Mouse (Mus musculus) intestine, embryonic 14.5 days (tissue): Measurements from ENCODE around the gene Cdc42ep4. TPM values are rescaled to one million over a fixed set of nuclear protein-coding genes. Genes with fewer than 3 reads are reported as not detected.

Experiments
- ATAC-seq: fragments of 200-750 bp; cut with Nextera tagmentation; replicated peaks from 2 replicates; pipeline ENCODE4 v1.8.0; 2017; ENCODE audit warnings: low read depth, moderate number of reproducible peaks, moderate TSS enrichment, moderate library complexity; ENCODE audit not compliant: low FRiP score, low TSS enrichment
- DNase-seq: peaks from one replicate; pipeline ENCODE4 v3.0.0-alpha.2; 2018; ENCODE audit warnings: low spot score
- H3K27ac ChIP-seq: fragments of 300-500 bp; sonication (generic); 2 replicates; pipeline ENCODE4 v1.5.1; 2014; ENCODE audit warnings: low read depth, mild to moderate bottlenecking, control low read depth
- H3K27me3 ChIP-seq: fragments of 300-500 bp; sonication (generic); replicated peaks from 2 replicates; pipeline ENCODE4 v1.6.1; 2014; ENCODE audit warnings: low read length, control low read depth; ENCODE audit not compliant: control insufficient read depth, insufficient read depth
- H3K36me3 ChIP-seq: fragments of 300-500 bp; sonication (generic); 2 replicates; pipeline ENCODE4 v1.6.1; 2014; ENCODE audit warnings: low read length, control low read depth; ENCODE audit not compliant: control insufficient read depth, insufficient read depth
- H3K4me1 ChIP-seq: fragments of 300-500 bp; sonication (generic); replicated peaks from 2 replicates; pipeline ENCODE4 v1.6.1; 2014; ENCODE audit warnings: low read length, control low read depth, mixed read lengths; ENCODE audit not compliant: control insufficient read depth, insufficient read depth
- H3K4me2 ChIP-seq: fragments of 300-500 bp; sonication (generic); 2 replicates; pipeline ENCODE4 v1.6.1; 2014; ENCODE audit warnings: low read length
- H3K4me3 ChIP-seq: fragments of 300-500 bp; sonication (generic); 2 replicates; pipeline ENCODE4 v1.5.1; 2014; ENCODE audit warnings: low read depth, low read length, control low read depth, mixed read lengths
- H3K9ac ChIP-seq: fragments of 300-500 bp; sonication (generic); 2 replicates; pipeline ENCODE4 v1.6.1; 2014; ENCODE audit warnings: mild to moderate bottlenecking, low read length
- H3K9me3 ChIP-seq: fragments of 300-500 bp; sonication (generic); 2 replicates; pipeline ENCODE4 v1.6.1; 2016; ENCODE audit warnings: low read length, control low read depth; ENCODE audit not compliant: control insufficient read depth
- WGBS: fragments of 180-500 bp; shearing (Covaris S2); extraction: QIAGEN DNeasy Blood & Tissue Kit; methylation state at CpG from one replicate; pipeline ENCODE4 v1.1.7; 2014; 5-methylcytosine and 5-hydroxymethylcytosine counted together
- polyA plus RNA-seq: library from polyadenylated mRNA; unstranded; fragments of >200 nt; fragmentation: Nextera tagmentation; extraction: Ambion mirVana; gene quantifications from 2 replicates; pipeline ENCODE4 v1.2.1, GENCODE M21; 2014

The Cdc42ep4 gene
- polyA plus RNA-seq, 1 experiment from 2014 or later, result 46.8 TPM

DNA sequence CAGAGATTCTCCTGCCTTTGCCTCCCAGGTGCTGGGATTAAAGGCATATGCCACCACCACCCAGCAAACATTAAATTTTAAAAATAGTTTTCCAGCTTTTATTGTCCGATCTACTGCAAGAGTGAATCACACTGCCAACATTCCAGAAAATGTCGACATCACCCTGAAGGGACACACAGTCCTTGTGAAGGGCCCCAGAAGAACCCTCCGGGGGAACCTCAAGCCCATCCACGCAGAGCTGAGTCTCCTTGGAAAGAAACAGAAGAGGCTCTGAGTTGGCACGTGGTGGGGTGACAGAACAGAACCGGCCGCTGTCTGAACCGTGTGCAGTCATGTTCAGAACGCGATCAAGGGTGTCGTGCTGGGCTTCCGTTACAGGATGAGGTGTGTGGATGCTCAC lies 4.9 kb upstream of the Cdc42ep4 start:
- Histone ChIP-seq H3K4me1 (peaks cover 13% of the 10 kb centered on the region), H3K27me3 (no peaks in the 10 kb centered on the region), H3K9me3 (no peaks in the 10 kb centered on the region), H3K27ac (no peak overlapping the region), H3K4me2 (no peak overlapping the region), H3K9ac (no peak overlapping the region), H3K4me3 (no peak overlapping the region), H3K36me3 (no peaks in the 10 kb centered on the region)
- 93% methylated on average over 12 of the region's 12 CpGs for WGBS
- DNase-seq (no peak), ATAC-seq (no peak)

DNA sequence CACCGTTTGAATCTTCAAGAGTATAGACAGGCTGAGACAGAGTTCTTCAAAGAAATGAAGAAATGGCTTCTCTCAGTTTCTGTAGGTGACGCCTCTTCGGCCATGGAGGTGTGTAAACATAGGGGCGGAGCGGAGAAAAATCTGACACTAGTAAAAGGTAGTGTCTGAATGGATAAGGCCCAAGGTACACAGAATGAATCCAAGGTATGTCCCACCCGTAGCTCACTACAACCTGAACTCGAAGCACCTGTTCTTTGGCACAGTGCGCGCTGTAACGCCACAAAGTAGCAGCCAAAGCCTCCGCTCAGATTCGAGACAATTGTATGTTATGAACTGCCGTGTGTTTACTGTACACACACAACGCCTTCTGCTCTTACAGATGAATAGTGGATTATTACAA lies 4.2 kb upstream of the Cdc42ep4 start:
- no peak overlapping the region for H3K9ac ChIP-seq
- peaks cover 13% of the 10 kb centered on the region for H3K4me1 ChIP-seq
- no peak overlapping the region for H3K4me2 ChIP-seq
- H3K9me3 ChIP-seq, result no peaks in the 10 kb centered on the region
- no peaks in the 10 kb centered on the region for H3K27me3 ChIP-seq
- no peak overlapping the region for H3K4me3 ChIP-seq
- ATAC-seq (no peak), DNase-seq (no peak)
- H3K36me3 ChIP-seq, result no peaks in the 10 kb centered on the region
- no peak overlapping the region for H3K27ac ChIP-seq
- 76% methylated on average over 14 of the region's 14 CpGs for WGBS

DNA sequence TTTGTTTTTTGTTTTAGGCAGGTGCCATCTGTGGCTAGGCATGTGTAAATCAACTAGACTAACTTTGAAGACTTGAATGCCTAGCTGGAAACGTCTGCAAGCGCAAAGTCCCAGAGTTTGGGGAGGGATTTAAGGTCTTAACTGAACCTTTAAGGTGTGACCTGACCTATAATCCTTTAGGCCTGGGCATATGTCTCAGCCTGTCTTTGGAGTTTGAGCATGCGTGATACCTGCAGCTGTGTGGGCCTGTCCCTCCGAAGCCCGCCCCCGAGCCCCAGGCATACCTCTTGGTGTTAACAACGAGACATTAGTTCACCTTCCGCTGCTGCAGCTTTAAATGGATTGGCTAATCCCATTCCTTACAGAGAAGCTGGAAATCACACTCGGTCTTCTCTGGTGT lies 3.2 kb upstream of the Cdc42ep4 start:
- H3K36me3 ChIP-seq, result no peaks in the 10 kb centered on the region
- no peak overlapping the region for H3K4me3 ChIP-seq
- ATAC-seq, result no peak
- no peak overlapping the region for H3K4me2 ChIP-seq
- DNase-seq, result no peak
- H3K27me3 ChIP-seq, result no peaks in the 10 kb centered on the region
- no peak overlapping the region for H3K9ac ChIP-seq
- H3K9me3 ChIP-seq, result no peaks in the 10 kb centered on the region
- 51% methylated on average over 9 of the region's 9 CpGs for WGBS
- H3K27ac ChIP-seq, result no peak overlapping the region
- peaks cover 13% of the 10 kb centered on the region for H3K4me1 ChIP-seq

DNA sequence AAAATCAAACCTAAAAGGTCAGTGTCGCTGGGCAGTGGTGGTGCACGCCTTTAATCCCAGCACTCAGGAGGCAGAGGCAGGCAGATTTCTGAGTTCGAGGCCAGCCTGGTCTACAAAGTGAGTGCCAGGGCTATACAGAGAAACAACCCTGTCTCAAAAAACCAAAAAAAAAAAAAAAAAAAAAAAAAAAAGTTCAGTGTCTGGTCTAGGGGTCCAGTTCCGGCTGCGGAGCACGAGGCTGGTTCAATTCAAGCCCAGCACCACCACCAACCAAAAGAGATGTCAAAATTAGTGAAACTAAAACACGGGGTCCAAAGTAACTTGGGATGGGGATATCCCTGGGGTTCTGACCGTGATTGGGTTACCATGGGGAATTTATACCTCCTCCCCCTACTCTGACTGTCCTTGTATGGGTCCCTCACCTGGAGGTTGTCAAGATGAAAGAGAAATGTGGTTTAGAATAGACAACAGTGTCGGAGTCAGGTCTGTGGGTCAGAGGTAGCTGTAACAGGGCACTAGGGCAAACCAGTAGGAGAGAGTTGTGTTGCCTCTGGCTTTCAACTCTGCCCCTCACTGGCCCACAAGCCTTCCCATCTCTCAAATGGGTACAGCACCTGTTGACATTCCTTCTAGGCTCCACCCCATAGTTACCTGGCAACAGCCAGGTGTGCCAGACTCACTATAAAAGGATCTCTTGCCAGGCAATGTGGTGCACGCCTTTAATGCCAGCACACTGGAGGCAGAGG lies 1.2 kb upstream of the Cdc42ep4 start:
- no peaks in the 10 kb centered on the region for H3K9me3 ChIP-seq
- no peak overlapping the region for H3K9ac ChIP-seq
- ATAC-seq, result no peak
- H3K4me1 ChIP-seq, result peaks cover 31% of the 10 kb centered on the region
- WGBS, result 95% methylated on average over 10 of the region's 10 CpGs
- H3K27me3 ChIP-seq, result no peaks in the 10 kb centered on the region
- H3K4me2 ChIP-seq, result peak overlapping the region; percentile 93; the same call in 1 of the 2 replicates
- H3K36me3 ChIP-seq, result no peaks in the 10 kb centered on the region
- no peak overlapping the region for H3K4me3 ChIP-seq
- H3K27ac ChIP-seq, result no peak overlapping the region
- no peak for DNase-seq

DNA sequence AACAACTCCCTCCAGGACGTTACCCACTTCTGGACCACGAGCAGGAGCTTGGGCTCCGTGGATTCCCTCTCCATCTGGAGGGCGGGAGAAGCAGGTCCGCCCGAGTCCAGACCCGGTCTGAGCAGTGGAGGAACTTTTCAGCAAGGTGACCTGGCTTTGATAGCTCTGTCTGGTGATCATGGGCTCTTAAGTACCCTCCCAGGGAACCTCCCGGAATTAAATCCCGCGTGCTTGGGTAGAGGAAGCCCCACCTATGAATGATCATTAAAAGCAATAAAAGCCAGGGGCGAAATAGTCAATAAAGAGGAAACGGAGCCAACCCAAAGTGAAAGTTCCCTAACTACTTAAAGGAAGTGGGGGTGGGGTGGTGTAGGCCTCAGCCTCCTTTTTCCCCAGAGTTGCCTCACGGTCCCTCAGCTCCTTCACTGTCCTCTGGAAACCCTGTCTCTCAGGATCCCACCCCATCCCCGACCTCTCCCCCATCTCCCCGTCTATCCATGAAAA lies 529 bp upstream of the Cdc42ep4 start:
- H3K27me3 ChIP-seq, result no peaks in the 10 kb centered on the region
- peaks cover 37% of the 10 kb centered on the region for H3K4me1 ChIP-seq
- H3K9ac ChIP-seq, result peak overlapping the region; percentile 94
- H3K4me2 ChIP-seq, result peak overlapping the region; percentile 93
- DNase-seq, result no peak
- ATAC-seq, result peak; percentile 3; the same call in 1 of the 2 replicates
- H3K36me3 ChIP-seq, result no peaks in the 10 kb centered on the region
- H3K9me3 ChIP-seq, result no peaks in the 10 kb centered on the region
- peak overlapping the region; percentile 93 for H3K27ac ChIP-seq
- 21% methylated on average over 15 of the region's 15 CpGs for WGBS
- H3K4me3 ChIP-seq, result peak overlapping the region; percentile 91

DNA sequence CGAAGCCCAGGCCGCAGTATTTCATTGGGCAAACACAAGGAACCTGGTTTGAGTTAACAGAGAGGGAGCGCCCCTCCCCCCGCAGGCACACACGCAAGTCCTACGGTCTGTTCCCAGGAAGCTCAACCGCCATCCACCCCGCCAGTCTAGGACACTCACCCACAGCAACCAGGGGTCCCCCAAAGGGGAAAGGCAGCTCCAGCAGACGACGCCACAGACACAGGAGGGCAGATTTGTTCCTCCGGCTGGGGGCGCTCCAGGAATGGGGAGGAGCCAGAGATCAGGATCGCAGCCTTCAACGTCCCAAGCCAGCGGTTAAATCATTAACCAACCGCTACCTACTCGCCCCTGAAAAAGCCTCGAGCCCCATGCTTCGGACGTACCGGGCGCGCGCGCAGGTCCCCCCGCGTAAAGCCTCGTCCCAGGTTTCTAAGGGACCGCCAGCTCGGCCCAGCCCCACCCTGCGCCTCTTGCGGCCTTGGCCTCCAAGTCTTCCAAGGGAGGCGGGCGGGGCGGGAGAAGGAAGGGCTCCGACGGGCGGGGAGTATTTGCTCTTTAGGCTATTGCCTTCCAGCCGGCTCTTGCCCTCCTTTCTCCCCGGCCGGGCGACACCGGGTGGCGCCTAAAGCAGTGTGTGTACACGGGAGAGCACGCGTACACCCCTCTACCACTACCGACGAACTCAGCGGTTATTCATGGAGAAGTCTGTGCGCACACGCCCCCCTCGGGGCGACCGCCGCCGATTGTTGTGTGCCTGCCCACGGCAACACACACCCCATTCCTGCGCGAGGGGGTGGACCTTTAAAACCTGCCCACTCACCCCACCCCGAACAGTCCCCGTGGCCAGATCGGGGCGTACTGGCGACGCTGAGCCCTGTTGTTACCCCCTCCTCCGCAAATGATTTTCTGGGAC lies 854 bp downstream of the Cdc42ep4 start:
- Histone ChIP-seq H3K4me2 (peak overlapping the region; percentile 93), H3K4me1 (peaks cover 44% of the 10 kb centered on the region), H3K9ac (peak overlapping the region; percentile 94), H3K4me3 (peak overlapping the region; percentile 91), H3K27ac (peak overlapping the region; percentile 93), H3K9me3 (no peaks in the 10 kb centered on the region), H3K36me3 (peaks cover 6% of the 10 kb centered on the region; the same call in 1 of the 2 replicates), H3K27me3 (no peaks in the 10 kb centered on the region)
- under 1% methylated on average over 58 of the region's 67 CpGs for WGBS
- ATAC-seq, result peak; percentile 53
- DNase-seq, result peak; percentile 90

DNA sequence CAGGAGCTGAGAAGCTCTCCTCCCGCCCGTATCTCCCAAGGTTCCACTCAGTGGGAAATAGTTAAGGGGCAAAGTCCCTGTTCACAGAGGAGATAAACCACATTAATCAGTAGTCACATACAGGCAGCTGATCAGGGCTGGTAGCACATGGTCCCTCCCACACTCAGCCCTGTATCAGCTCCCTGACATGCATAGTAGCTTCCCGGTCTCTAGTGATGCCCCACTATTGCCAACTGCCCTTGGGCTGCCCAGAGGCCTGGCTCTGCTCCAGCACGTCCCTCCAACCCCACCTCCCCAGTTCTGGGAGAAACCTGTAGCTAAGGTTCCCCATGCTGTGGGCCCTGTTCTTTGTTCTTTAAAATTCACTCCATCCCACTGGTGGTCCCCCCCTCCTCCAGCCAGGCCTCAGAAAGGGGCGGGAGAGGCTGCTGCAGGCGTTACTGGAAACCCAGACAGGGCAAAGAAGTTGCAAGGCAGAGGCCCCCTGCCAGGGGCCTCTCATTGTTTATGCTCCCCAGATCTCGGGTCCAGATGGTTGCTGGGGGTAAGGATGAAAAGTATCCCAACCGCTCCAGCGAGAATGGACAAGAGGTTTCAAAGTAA lies 1.8 kb downstream of the Cdc42ep4 start:
- ATAC-seq (peak; percentile 28), DNase-seq (peak; percentile 81)
- WGBS, result under 1% methylated on average over 9 of the region's 9 CpGs
- H3K27me3 ChIP-seq, result no peaks in the 10 kb centered on the region
- peak overlapping the region; percentile 93 for H3K4me2 ChIP-seq
- peak overlapping the region; percentile 91 for H3K4me3 ChIP-seq
- H3K4me1 ChIP-seq, result peaks cover 37% of the 10 kb centered on the region
- peaks cover 10% of the 10 kb centered on the region; the same call in 1 of the 2 replicates for H3K36me3 ChIP-seq
- peak overlapping the region; percentile 94 for H3K9ac ChIP-seq
- no peaks in the 10 kb centered on the region for H3K9me3 ChIP-seq
- H3K27ac ChIP-seq, result peak overlapping the region; percentile 93

DNA sequence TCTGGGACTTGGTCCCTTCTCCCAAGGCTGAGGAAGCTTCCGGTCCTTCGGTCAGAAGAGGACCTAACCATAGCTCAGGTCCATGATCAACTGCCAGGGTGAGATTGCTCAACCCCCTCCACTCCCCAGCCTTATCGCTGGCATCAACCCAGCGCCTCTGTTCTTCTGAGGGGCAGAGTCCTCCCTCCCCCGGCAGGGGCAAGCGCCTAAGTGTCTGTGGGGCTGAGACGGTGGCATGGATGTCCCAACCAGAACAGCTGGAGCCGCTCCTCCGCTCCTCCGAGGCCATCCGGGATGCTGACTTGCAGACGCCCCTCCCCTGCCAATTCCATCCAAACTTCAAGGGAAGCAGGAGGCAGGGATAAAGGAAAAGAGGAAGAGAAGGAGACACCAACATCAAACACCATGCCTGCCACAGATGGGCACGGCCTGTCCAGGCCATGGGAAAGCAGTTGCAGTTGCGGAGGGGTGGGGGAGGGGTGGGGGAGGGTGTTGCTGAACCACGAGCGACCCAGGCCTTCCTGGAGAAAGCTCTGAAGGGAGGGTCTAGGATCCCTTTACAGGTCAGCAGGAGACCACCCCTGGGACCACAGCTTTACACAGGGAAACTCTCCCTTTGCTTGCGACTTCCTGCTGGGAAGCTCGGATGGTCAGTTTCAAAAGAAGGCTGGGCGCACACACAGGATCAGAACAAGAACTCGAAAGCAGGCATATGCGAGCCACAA lies 2.7 kb downstream of the Cdc42ep4 start:
- Histone ChIP-seq H3K27ac (peak overlapping the region; percentile 93), H3K4me2 (peak overlapping the region; percentile 93), H3K9ac (peak overlapping the region; percentile 94), H3K36me3 (peaks cover 10% of the 10 kb centered on the region; the same call in 1 of the 2 replicates), H3K9me3 (no peaks in the 10 kb centered on the region), H3K4me3 (peak overlapping the region; percentile 91), H3K27me3 (no peaks in the 10 kb centered on the region), H3K4me1 (peaks cover 37% of the 10 kb centered on the region)
- DNase-seq (peak; percentile 69), ATAC-seq (no peak)
- 7% methylated on average over 21 of the region's 21 CpGs for WGBS
